Mouse (Mus musculus) midbrain, embryonic 13.5 days (tissue): Measurements from ENCODE around the gene Sirt4. TPM values are rescaled to one million over a fixed set of nuclear protein-coding genes. Genes with fewer than 3 reads are reported as not detected.
"Not testable (repeated sequence)": the region's sequence is repeated elsewhere in the genome, so short reads cannot be mapped to it uniquely, and the experiment has no call there.

Source experiments
- ATAC-seq: fragments of 200-750 bp; cut with Nextera tagmentation; 2 replicates; pipeline ENCODE4 v1.8.0; 2017; ENCODE audit warnings: mild to moderate bottlenecking, moderate TSS enrichment, moderate library complexity
- H3K27ac ChIP-seq: fragments of 300-500 bp; sonication (generic); 2 replicates; pipeline ENCODE4 v1.5.1; 2015; ENCODE audit warnings: inconsistent platforms, mild to moderate bottlenecking, moderate library complexity
- H3K27me3 ChIP-seq: fragments of 300-500 bp; sonication (generic); 2 replicates; pipeline ENCODE4 v1.6.1; 2015; ENCODE audit warnings: mild to moderate bottlenecking, inconsistent platforms
- H3K36me3 ChIP-seq: fragments of 300-500 bp; sonication (generic); 2 replicates; pipeline ENCODE4 v1.6.1; 2015; ENCODE audit warnings: mild to moderate bottlenecking, inconsistent platforms
- H3K4me1 ChIP-seq: fragments of 300-500 bp; sonication (generic); replicated peaks from 2 replicates; pipeline ENCODE4 v1.6.1; 2015; ENCODE audit warnings: inconsistent platforms
- H3K4me2 ChIP-seq: fragments of 300-500 bp; sonication (generic); replicated peaks from 2 replicates; pipeline ENCODE4 v1.6.1; 2015; ENCODE audit warnings: moderate library complexity, mild to moderate bottlenecking, inconsistent platforms
- H3K4me3 ChIP-seq: fragments of 300-500 bp; sonication (generic); replicated peaks from 2 replicates; pipeline ENCODE4 v1.5.1; 2015; ENCODE audit warnings: mild to moderate bottlenecking, inconsistent platforms
- H3K9ac ChIP-seq: fragments of 300-500 bp; sonication (generic); replicated peaks from 2 replicates; pipeline ENCODE4 v1.6.1; 2015; ENCODE audit warnings: mild to moderate bottlenecking, inconsistent platforms
- H3K9me3 ChIP-seq: fragments of 300-500 bp; sonication (generic); 2 replicates; pipeline ENCODE4 v1.6.1; 2016; ENCODE audit warnings: mild to moderate bottlenecking, inconsistent platforms
- WGBS: fragments of 180-500 bp; shearing (Covaris S2); methylation state at CpG from one replicate; pipeline ENCODE4 v1.1.7; 2015; 5-methylcytosine and 5-hydroxymethylcytosine counted together
- polyA plus RNA-seq: library from polyadenylated mRNA; unstranded; fragments of >200 nt; fragmentation: Nextera tagmentation; extraction: Ambion mirVana; gene quantifications from 2 replicates; pipeline ENCODE4 v1.2.1, GENCODE M21; 2015

The Sirt4 gene
- polyA plus RNA-seq, 1 experiment from 2014 or later, result 28.7 TPM

- no peak for ATAC-seq
- no peak overlapping the region for H3K27ac ChIP-seq
- no peak overlapping the region for H3K4me2 ChIP-seq
- H3K36me3 ChIP-seq, result no peaks in the 10 kb centered on the region
- H3K4me1 ChIP-seq, result 0 out of 2 replicates have a peak, but pooled peaks cover 2% of the 10 kb centered on the region
- H3K9me3 ChIP-seq, result no peaks in the 10 kb centered on the region
- no peak overlapping the region for H3K4me3 ChIP-seq
- no peak overlapping the region for H3K9ac ChIP-seq
- no peaks in the 10 kb centered on the region for H3K27me3 ChIP-seq
- WGBS, result 64% methylated on average over 9 of the region's 9 CpGs
Observed at GRCm38 (mm10) chr5:115498307-115499240, 14.0 kb upstream of the Sirt4 start.

DNA sequence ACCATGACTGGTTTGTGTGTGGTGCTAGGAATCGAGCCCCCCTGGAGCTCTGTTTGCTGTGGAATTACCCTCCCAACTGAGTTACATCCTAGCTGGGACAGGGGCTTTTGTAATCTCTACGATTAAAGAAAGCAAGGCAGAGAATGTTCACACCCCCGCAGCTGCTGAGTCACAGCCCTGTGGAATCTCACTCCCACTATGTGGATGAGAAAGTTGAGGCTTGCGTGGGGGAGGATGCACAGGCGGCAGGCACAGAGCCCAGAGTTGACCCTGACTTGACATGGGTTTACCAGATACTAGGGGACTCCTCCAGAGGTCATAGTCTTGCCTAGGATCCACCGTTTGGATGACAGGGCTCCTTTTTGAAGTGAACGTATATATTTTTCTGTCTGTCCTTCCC lies 12.5 kb upstream of the Sirt4 start:
- 80% methylated on average over 7 of the region's 7 CpGs for WGBS

GRCm38 (mm10) chr5:115495618-115496017 lies 11.1 kb upstream of the Sirt4 start:
- not testable (repeated sequence) for H3K36me3 ChIP-seq, H3K9ac ChIP-seq, H3K27me3 ChIP-seq, H3K4me2 ChIP-seq, ATAC-seq, H3K9me3 ChIP-seq, H3K4me3 ChIP-seq, H3K27ac ChIP-seq
- H3K4me1 ChIP-seq, result peaks cover 20% of the 10 kb centered on the region
- 87% methylated on average over 3 of the region's 3 CpGs for WGBS

More for the DNA sequence above, 12.5 kb upstream of the Sirt4 start:
- no peak overlapping the region for H3K9ac ChIP-seq
- H3K27ac ChIP-seq, result no peak overlapping the region
- H3K4me2 ChIP-seq, result no peak overlapping the region
- H3K9me3 ChIP-seq, result no peaks in the 10 kb centered on the region
- peaks cover 6% of the 10 kb centered on the region for H3K4me1 ChIP-seq
- no peaks in the 10 kb centered on the region for H3K36me3 ChIP-seq
- H3K4me3 ChIP-seq, result no peak overlapping the region
- H3K27me3 ChIP-seq, result no peaks in the 10 kb centered on the region
- ATAC-seq, result no peak

DNA sequence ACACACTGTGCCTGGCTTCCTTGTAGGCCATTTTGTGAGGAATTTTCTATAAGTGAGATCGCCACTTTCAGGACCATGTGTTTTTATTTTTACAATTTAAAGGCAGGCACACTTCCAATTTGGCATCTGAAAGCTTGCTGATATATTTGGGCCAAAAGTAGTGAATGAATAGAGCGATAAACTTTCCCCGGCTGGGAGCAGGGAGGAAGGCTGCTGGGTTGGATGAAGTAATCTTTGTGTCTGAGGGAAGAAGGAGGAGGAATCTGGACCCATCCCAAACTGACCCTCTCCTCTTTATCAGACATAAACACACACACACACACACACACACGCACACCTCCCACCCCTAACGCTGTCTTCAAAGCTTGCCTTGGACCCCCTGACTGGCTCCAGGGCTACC lies 8.9 kb upstream of the Sirt4 start:
- Histone ChIP-seq H3K9me3 (no peaks in the 10 kb centered on the region), H3K4me1 (peaks cover 25% of the 10 kb centered on the region), H3K9ac (no peak overlapping the region), H3K36me3 (no peaks in the 10 kb centered on the region), H3K27me3 (no peaks in the 10 kb centered on the region), H3K27ac (no peak overlapping the region), H3K4me3 (no peak overlapping the region), H3K4me2 (no peak overlapping the region)
- 79% methylated on average over 5 of the region's 5 CpGs for WGBS
- ATAC-seq, result no peak

- ATAC-seq, result no peak
- Histone ChIP-seq H3K4me3 (no peak overlapping the region), H3K9ac (no peak overlapping the region), H3K9me3 (no peaks in the 10 kb centered on the region), H3K27ac (no peak overlapping the region), H3K36me3 (no peaks in the 10 kb centered on the region), H3K4me2 (no peak overlapping the region), H3K4me1 (peaks cover 25% of the 10 kb centered on the region), H3K27me3 (no peaks in the 10 kb centered on the region)
- WGBS, result 83% methylated on average over 6 of the region's 6 CpGs
Observed at GRCm38 (mm10) chr5:115492711-115493335, 8.3 kb upstream of the Sirt4 start.

GRCm38 (mm10) chr5:115491771-115492322 lies 7.3 kb upstream of the Sirt4 start:
- Histone ChIP-seq H3K4me1 (peaks cover 25% of the 10 kb centered on the region), H3K4me2 (peak overlapping the region; percentile 56), H3K4me3 (peak overlapping the region; percentile 19), H3K27ac (no peak overlapping the region), H3K27me3 (no peaks in the 10 kb centered on the region), H3K9ac (peak overlapping the region; percentile 61), H3K36me3 (no peaks in the 10 kb centered on the region), H3K9me3 (no peaks in the 10 kb centered on the region)
- ATAC-seq, result no peak
- 5% methylated on average over 28 of the region's 28 CpGs for WGBS

GRCm38 (mm10) chr5:115491076-115491475 lies 6.6 kb upstream of the Sirt4 start:
- peak overlapping the region; percentile 2; the same call in 1 of the 2 replicates for H3K27ac ChIP-seq
- peaks cover 25% of the 10 kb centered on the region for H3K4me1 ChIP-seq
- H3K27me3 ChIP-seq, result no peaks in the 10 kb centered on the region
- H3K36me3 ChIP-seq, result no peaks in the 10 kb centered on the region
- peak overlapping the region; percentile 39 for H3K4me2 ChIP-seq
- ATAC-seq, result no peak
- H3K9ac ChIP-seq, result no peak overlapping the region
- WGBS, result 32% methylated on average over 5 of the region's 5 CpGs
- no peaks in the 10 kb centered on the region for H3K9me3 ChIP-seq
- H3K4me3 ChIP-seq, result no peak overlapping the region

- Histone ChIP-seq H3K4me3 (peak overlapping the region; percentile 13; the same call in 1 of the 2 replicates), H3K9ac (no peak overlapping the region), H3K36me3 (no peaks in the 10 kb centered on the region), H3K9me3 (no peaks in the 10 kb centered on the region), H3K27me3 (no peaks in the 10 kb centered on the region), H3K4me1 (peaks cover 25% of the 10 kb centered on the region), H3K27ac (peak overlapping the region; percentile 74), H3K4me2 (peak overlapping the region; percentile 39)
- WGBS, result 12% methylated on average over 8 of the region's 8 CpGs
- ATAC-seq, result peak; percentile 21; the same call in 1 of the 2 replicates
Observed at GRCm38 (mm10) chr5:115490638-115491000, 6.1 kb upstream of the Sirt4 start.

DNA sequence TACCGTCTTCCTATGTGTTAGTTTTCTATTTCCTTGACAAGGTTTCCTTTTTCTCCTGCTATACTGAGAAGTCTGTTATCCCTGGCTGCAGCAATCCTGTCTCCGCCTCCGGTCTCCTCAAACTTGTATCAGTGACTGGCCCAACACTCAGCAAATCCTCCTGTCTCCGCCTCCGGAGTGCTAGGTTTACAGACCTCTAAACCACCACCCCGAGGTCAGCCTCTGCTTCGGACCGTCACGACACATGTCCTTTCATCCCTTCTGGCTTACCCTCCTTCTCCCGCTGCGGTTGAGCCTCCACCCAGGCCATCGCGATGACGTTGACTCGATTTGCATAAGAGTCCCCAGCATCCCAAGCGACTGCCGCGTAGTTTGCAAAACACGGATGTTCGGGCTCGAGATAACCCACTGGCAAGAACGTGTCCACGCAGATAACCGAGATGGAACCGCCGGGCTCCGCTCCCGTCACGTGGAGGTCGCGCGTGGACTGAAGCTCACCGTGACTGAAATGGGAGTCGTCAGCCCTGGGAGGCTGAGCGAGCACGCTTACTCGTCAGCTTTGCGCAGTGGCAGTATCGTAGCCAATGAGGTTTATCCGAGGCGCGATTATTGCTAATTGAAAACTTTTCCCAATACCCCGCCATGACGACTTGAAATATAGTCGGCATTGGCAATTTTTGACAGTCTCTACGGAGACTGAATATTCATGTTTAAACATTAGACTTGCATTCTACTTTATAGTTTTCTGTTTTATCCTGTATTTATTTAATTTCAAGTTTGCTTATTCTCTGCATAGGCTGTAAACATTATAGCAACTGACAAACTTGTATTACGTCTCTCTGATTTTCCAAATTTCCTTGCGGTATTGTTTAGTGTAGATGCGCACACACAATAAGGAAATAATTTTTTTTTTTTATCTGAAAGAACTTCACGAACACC lies 5.4 kb upstream of the Sirt4 start:
- Histone ChIP-seq H3K27ac (peak overlapping the region; percentile 100), H3K27me3 (no peaks in the 10 kb centered on the region), H3K9ac (peak overlapping the region; percentile 84), H3K4me3 (peak overlapping the region; percentile 45), H3K9me3 (no peaks in the 10 kb centered on the region), H3K4me2 (peak overlapping the region; percentile 62), H3K36me3 (no peaks in the 10 kb centered on the region), H3K4me1 (peaks cover 26% of the 10 kb centered on the region)
- WGBS, result under 1% methylated on average over 50 of the region's 50 CpGs
- peak; percentile 82 for ATAC-seq

GRCm38 (mm10) chr5:115488841-115489698 lies 4.5 kb upstream of the Sirt4 start:
- H3K27me3 ChIP-seq, result no peaks in the 10 kb centered on the region
- H3K4me1 ChIP-seq, result peaks cover 31% of the 10 kb centered on the region
- H3K4me2 ChIP-seq, result peak overlapping the region; percentile 62
- H3K36me3 ChIP-seq, result no peaks in the 10 kb centered on the region
- H3K9me3 ChIP-seq, result no peaks in the 10 kb centered on the region
- H3K27ac ChIP-seq, result peak overlapping the region; percentile 100
- peak; percentile 69 for ATAC-seq
- peak overlapping the region; percentile 45 for H3K4me3 ChIP-seq
- H3K9ac ChIP-seq, result peak overlapping the region; percentile 84
- WGBS, result under 1% methylated on average over 37 of the region's 39 CpGs
